Mouse (Mus musculus) MEL (cell line): Measurements from ENCODE around the gene Cul5. TPM values are rescaled to one million over a fixed set of nuclear protein-coding genes. Genes with fewer than 3 reads are reported as not detected.

Experiments
- DNase-seq: peaks from one replicate; pipeline ENCODE4 v3.0.0; 2011; ENCODE audit warnings: low read depth, low spot score
- H3K27ac ChIP-seq: 2 replicates; pipeline ENCODE4 v1.5.1; 2012; ENCODE audit warnings: low read depth, mild to moderate bottlenecking, control low read depth, low read length, moderate library complexity; ENCODE audit not compliant: control insufficient read depth
- H3K27me3 ChIP-seq, 2 experiments: fragments of 150-350 bp in 1 of 2; sonication (generic) in 1 of 2; 2 replicates each; pipeline ENCODE4 v1.6.1; 2012; ENCODE audit warnings: low read length in 2 of 2, mild to moderate bottlenecking in 2 of 2, improper control_type of control experiment in 1 of 2, moderate library complexity in 1 of 2; ENCODE audit not compliant: insufficient read depth in 2 of 2, control insufficient read depth in 1 of 2
- H3K36me3 ChIP-seq, 2 experiments: 2 replicates each; pipeline ENCODE4 v1.6.1; 2012 to 2014; ENCODE audit warnings: low read length in 2 of 2, improper control_type of control experiment in 1 of 2, inconsistent platforms in 1 of 2, mild to moderate bottlenecking in 1 of 2; ENCODE audit not compliant: insufficient read depth in 2 of 2, control insufficient read depth in 1 of 2
- H3K4me1 ChIP-seq, 2 experiments: fragments of 150-350 bp in 1 of 2; sonication (generic) in 1 of 2; 2 replicates each; pipeline ENCODE4 v1.6.1; 2012; ENCODE audit warnings: low read length in 2 of 2, improper control_type of control experiment in 1 of 2, mild to moderate bottlenecking in 1 of 2; ENCODE audit not compliant: insufficient read depth in 2 of 2, control insufficient read depth in 1 of 2
- H3K4me3 ChIP-seq, 2 experiments: fragments of 150-350 bp in 1 of 2; sonication (generic) in 1 of 2; 2 replicates each; pipeline ENCODE4 v1.5.1; 2012; ENCODE audit warnings: low read depth in 2 of 2, low read length in 2 of 2, mild to moderate bottlenecking in 2 of 2, moderate library complexity in 2 of 2, control low read depth in 1 of 2, improper control_type of control experiment in 1 of 2; ENCODE audit not compliant: control insufficient read depth in 1 of 2, insufficient read depth in 1 of 2
- H3K79me2 ChIP-seq: 2 replicates; pipeline ENCODE4 v1.6.1; 2012; ENCODE audit warnings: mild to moderate bottlenecking, low read length, moderate library complexity; ENCODE audit not compliant: control insufficient read depth, poor library complexity, insufficient read depth
- H3K9ac ChIP-seq: 2 replicates; pipeline ENCODE4 v1.6.1; 2012; ENCODE audit warnings: low read depth, mild to moderate bottlenecking, control low read depth, low read length, moderate library complexity; ENCODE audit not compliant: control insufficient read depth, poor library complexity, severe bottlenecking
- H3K9me3 ChIP-seq: fragments of 150-350 bp; sonication (generic); replicated peaks from 2 replicates; pipeline ENCODE4 v1.6.1; 2012; ENCODE audit warnings: mild to moderate bottlenecking, low read length, improper control_type of control experiment, moderate library complexity; ENCODE audit not compliant: insufficient read depth
- BHLHE40 ChIP-seq: IDR thresholded peaks from 2 replicates; pipeline ENCODE4 v1.6.1; 2012; ENCODE audit warnings: low read depth, mild to moderate bottlenecking, inconsistent platforms, low read length, improper control_type of control experiment, borderline replicate concordance
- CHD1 ChIP-seq: IDR thresholded peaks from 2 replicates; pipeline ENCODE4 v1.6.1; 2012; ENCODE audit warnings: low read depth, mild to moderate bottlenecking, inconsistent platforms, low read length, improper control_type of control experiment
- CHD2 ChIP-seq: IDR thresholded peaks from 2 replicates; pipeline ENCODE4 v1.6.1; 2011; ENCODE audit warnings: low read length, improper control_type of control experiment
- CTCF ChIP-seq, 3 experiments: IDR thresholded peaks in 2 of 3; conservative IDR thresholded peaks in 1 of 3; 2 replicates each; pipeline ENCODE4 v1.5.1; 2011 to 2012; ENCODE audit warnings: low read length in 3 of 3, low read depth in 2 of 3, mild to moderate bottlenecking in 2 of 3, improper control_type of control experiment in 1 of 3, inconsistent platforms in 1 of 3, mixed read lengths in 1 of 3, moderate library complexity in 1 of 3; ENCODE audit not compliant: control insufficient read depth in 1 of 3, insufficient read depth in 1 of 3, poor library complexity in 1 of 3, severe bottlenecking in 1 of 3
- E2F4 ChIP-seq: IDR thresholded peaks from 2 replicates; pipeline ENCODE4 v1.6.1; 2011; ENCODE audit warnings: low read depth, low read length, improper control_type of control experiment, borderline replicate concordance
- ELF1 ChIP-seq: IDR thresholded peaks from 2 replicates; pipeline ENCODE4 v1.6.1; 2014; ENCODE audit warnings: low read depth, mild to moderate bottlenecking, inconsistent platforms, low read length, improper control_type of control experiment, moderate library complexity
- EP300 ChIP-seq, 2 experiments: IDR thresholded peaks; 2 replicates each; pipeline ENCODE4 v1.6.1; 2011; ENCODE audit warnings: improper control_type of control experiment in 2 of 2, low read length in 2 of 2, low read depth in 1 of 2, mild to moderate bottlenecking in 1 of 2
- ETS1 ChIP-seq: IDR thresholded peaks from 2 replicates; pipeline ENCODE4 v1.6.1; 2012; ENCODE audit warnings: low read depth, mild to moderate bottlenecking, inconsistent platforms, low read length, improper control_type of control experiment, moderate library complexity
- HCFC1 ChIP-seq: IDR thresholded peaks from 2 replicates; pipeline ENCODE4 v1.6.1; 2012; ENCODE audit warnings: low read depth, mild to moderate bottlenecking, inconsistent platforms, low read length, improper control_type of control experiment, moderate library complexity
- JUND ChIP-seq: IDR thresholded peaks from 2 replicates; pipeline ENCODE4 v1.6.1; 2011; ENCODE audit warnings: low read depth, mild to moderate bottlenecking, improper control_type of control experiment, low read length
- KAT2A ChIP-seq: conservative IDR thresholded peaks from 2 replicates; pipeline ENCODE4 v1.6.1; 2012; ENCODE audit warnings: low read depth, low read length, improper control_type of control experiment, inconsistent platforms
- MAFK ChIP-seq: IDR thresholded peaks from 2 replicates; pipeline ENCODE4 v1.6.1; 2011; ENCODE audit warnings: low read depth, mild to moderate bottlenecking, low read length, improper control_type of control experiment, borderline replicate concordance
- MAX ChIP-seq: IDR thresholded peaks from 2 replicates; pipeline ENCODE4 v1.6.1; 2011; ENCODE audit warnings: low read length, improper control_type of control experiment
- MXI1 ChIP-seq: IDR thresholded peaks from 2 replicates; pipeline ENCODE4 v1.6.1; 2011; ENCODE audit warnings: mild to moderate bottlenecking, low read depth, low read length, improper control_type of control experiment
- MYB ChIP-seq: IDR thresholded peaks from 2 replicates; pipeline ENCODE4 v1.6.1; 2011; ENCODE audit warnings: mild to moderate bottlenecking, low read depth, low read length, improper control_type of control experiment
- MYC ChIP-seq: IDR thresholded peaks from 2 replicates; pipeline ENCODE4 v1.6.1; 2011; ENCODE audit warnings: low read depth, mild to moderate bottlenecking, low read length, improper control_type of control experiment, moderate library complexity
- NELFE ChIP-seq: IDR thresholded peaks from 2 replicates; pipeline ENCODE4 v1.6.1; 2011; ENCODE audit warnings: low read depth, low read length, improper control_type of control experiment
- POLR2AphosphoS5 ChIP-seq: IDR thresholded peaks from 2 replicates; pipeline ENCODE4 v1.6.1; 2012; ENCODE audit warnings: low read depth, borderline replicate concordance, mild to moderate bottlenecking, inconsistent platforms, low read length, moderate library complexity, mixed read lengths
- RAD21 ChIP-seq: IDR thresholded peaks from 2 replicates; pipeline ENCODE4 v1.6.1; 2011; ENCODE audit warnings: mild to moderate bottlenecking, low read depth, low read length, improper control_type of control experiment
- RCOR1 ChIP-seq: IDR thresholded peaks from 2 replicates; pipeline ENCODE4 v1.6.1; 2012; ENCODE audit warnings: low read depth, mild to moderate bottlenecking, inconsistent platforms, low read length, improper control_type of control experiment
- SIN3A ChIP-seq: IDR thresholded peaks from 2 replicates; pipeline ENCODE4 v1.6.1; 2012; ENCODE audit warnings: low read length, improper control_type of control experiment, inconsistent platforms
- SMC3 ChIP-seq: IDR thresholded peaks from 2 replicates; pipeline ENCODE4 v1.6.1; 2011; ENCODE audit warnings: low read depth, low read length, improper control_type of control experiment
- TAL1 ChIP-seq: IDR thresholded peaks from 2 replicates; pipeline ENCODE4 v1.6.1; 2012; ENCODE audit warnings: mild to moderate bottlenecking, inconsistent platforms, low read length, moderate library complexity, mixed read lengths
- TBP ChIP-seq: IDR thresholded peaks from 2 replicates; pipeline ENCODE4 v1.8.0; 2011; ENCODE audit warnings: low read depth, low read length, improper control_type of control experiment
- TCF12 ChIP-seq: IDR thresholded peaks from 2 replicates; pipeline ENCODE4 v1.6.1; 2014; ENCODE audit warnings: low read depth, mild to moderate bottlenecking, inconsistent platforms, low read length, improper control_type of control experiment, moderate library complexity
- UBTF ChIP-seq: IDR thresholded peaks from 2 replicates; pipeline ENCODE4 v1.6.1; 2012; ENCODE audit warnings: low read depth, mild to moderate bottlenecking, inconsistent platforms, low read length, improper control_type of control experiment, moderate library complexity, borderline replicate concordance; ENCODE audit not compliant: insufficient read depth
- USF2 ChIP-seq, 2 experiments: IDR thresholded peaks; 2 replicates each; pipeline ENCODE4 v1.6.1; 2011 to 2012; ENCODE audit warnings: improper control_type of control experiment in 2 of 2, low read length in 2 of 2, borderline replicate concordance in 1 of 2, inconsistent platforms in 1 of 2, low read depth in 1 of 2, mild to moderate bottlenecking in 1 of 2; ENCODE audit not compliant: insufficient read depth in 1 of 2
- ZC3H11A ChIP-seq: IDR thresholded peaks from 2 replicates; pipeline ENCODE4 v1.6.1; 2012; ENCODE audit warnings: low read depth, mild to moderate bottlenecking, inconsistent platforms, low read length, improper control_type of control experiment
- ZKSCAN1 ChIP-seq: IDR thresholded peaks from 2 replicates; pipeline ENCODE4 v1.6.1; 2012; ENCODE audit warnings: low read depth, mild to moderate bottlenecking, inconsistent platforms, low read length, improper control_type of control experiment, moderate library complexity
- ZMIZ1 ChIP-seq: IDR thresholded peaks from 2 replicates; pipeline ENCODE4 v1.6.1; 2012; ENCODE audit warnings: low read depth, mild to moderate bottlenecking, inconsistent platforms, low read length, improper control_type of control experiment, moderate library complexity
- ZNF384 ChIP-seq: IDR thresholded peaks from 2 replicates; pipeline ENCODE4 v1.6.1; 2012; ENCODE audit warnings: low read depth, mild to moderate bottlenecking, inconsistent platforms, low read length, improper control_type of control experiment
- polyA plus RNA-seq, 2 experiments: library from polyadenylated mRNA; stranded (reverse) in 1 of 2; unstranded in 1 of 2; fragments of >175 nt in 1 of 2; fragments of >200 nt in 1 of 2; gene quantifications; 2 replicates each; pipeline versions ENCODE4 v1.2.1 to v1.2.4; 2012; ENCODE audit warnings: low replicate concordance in 2 of 2, low read depth in 1 of 2; ENCODE audit not compliant: insufficient read length in 2 of 2, insufficient read depth in 1 of 2, missing spikeins in 1 of 2
- total RNA-seq: library from RNA; depleted of rRNA; stranded (reverse); fragments of 300-350 nt; gene quantifications from 2 replicates; pipeline ENCODE4 v1.2.3, GENCODE M21; 2012

The Cul5 gene
- total and polyA plus RNA-seq, 3 experiments = 24.5 to 32.0 (median 30.7) TPM

- peaks cover 0 to 3% of the 10 kb centered on the region in 2 experiments; a peak in 1 of 4 replicates for H3K4me1 ChIP-seq
- TF ChIP-seq SIN3A (0 out of 2 replicates have a peak, but pooled peaks have one; percentile 32), POLR2AphosphoS5 (no peak), RAD21 (peak; percentile 87), CHD2 (no peak), BHLHE40 (0 out of 2 replicates have a peak, but pooled peaks have one; percentile 16), MYC (no peak), TBP (no peak), SMC3 (peak; percentile 62), MYB (no peak), MAFK (no peak), ZNF384 (0 out of 2 replicates have a peak, but pooled peaks have one; percentile 45), ZC3H11A (peak; percentile 65; the same call in 1 of the 2 replicates), MXI1 (no peak), USF2 (IDR thresholded peaks at IDR 0.05; ENCODE audit: borderline replicate concordance in 1 of 2, insufficient read depth in 1 of 2, low read depth in 1 of 2, low read length in 2 of 2) (no peak), ZMIZ1 (no peak), ZKSCAN1 (no peak), CTCF (IDR thresholded peaks at IDR 0.05 in 2 of 3, conservative IDR thresholded peaks at IDR 0.05 in 1 of 3; ENCODE audit: control insufficient read depth in 1 of 3, insufficient read depth in 1 of 3, low read depth in 2 of 3, low read length in 3 of 3, poor library complexity in 1 of 3, severe bottlenecking in 1 of 3) (peak; percentile 75 to 91 (median 91)), NELFE (no peak), CHD1 (no peak), UBTF (no peak), KAT2A (no peak), JUND (no peak), RCOR1 (no peak), HCFC1 (no peak), EP300 (IDR thresholded peaks at IDR 0.05; ENCODE audit: low read depth in 1 of 2, low read length in 2 of 2) (no peak), E2F4 (no peak), TCF12 (no peak), TAL1 (no peak), MAX (no peak), ELF1 (no peak), ETS1 (no peak)
- H3K79me2 ChIP-seq = no peaks in the 10 kb centered on the region
- no peaks in the 10 kb centered on the region for H3K9me3 ChIP-seq
- peaks cover 0 to 6% of the 10 kb centered on the region in 2 experiments; a peak in 2 of 4 replicates for H3K36me3 ChIP-seq
- DNase-seq = peak; percentile 89
- no peak overlapping the region for H3K4me3 ChIP-seq
- H3K27me3 ChIP-seq = no peaks in the 10 kb centered on the region
- no peak overlapping the region for H3K9ac ChIP-seq
- H3K27ac ChIP-seq = no peak overlapping the region
Measured at GRCm38 (mm10) chr9:53673571-53673970, 3.8 kb upstream of the Cul5 start.
